Mouse (Mus musculus) myocyte (in vitro differentiated cells): Measurements from ENCODE around the gene Olfr342.

ENCODE experiments used
- E2F4 ChIP-seq: IDR thresholded peaks from one replicate; pipeline ENCODE4 v1.6.1; 2011; ENCODE audit warnings: mild to moderate bottlenecking, control low read depth, moderate library complexity; ENCODE audit not compliant: insufficient read depth
- MYOG ChIP-seq, 3 experiments: IDR thresholded peaks; one replicate each; pipeline ENCODE4 v1.6.1; 2011; ENCODE audit warnings: control low read depth in 2 of 3, low read depth in 2 of 3, mild to moderate bottlenecking in 2 of 3; ENCODE audit not compliant: insufficient read length in 2 of 3, control insufficient read depth in 1 of 3, insufficient read depth in 1 of 3
- POLR2A ChIP-seq: IDR thresholded peaks from one replicate; pipeline ENCODE4 v1.6.1; 2011; ENCODE audit warnings: low read depth, mild to moderate bottlenecking, control low read depth, moderate library complexity; ENCODE audit not compliant: insufficient read length
- REST ChIP-seq: IDR thresholded peaks from one replicate; pipeline ENCODE4 v1.6.1; 2011; ENCODE audit warnings: mild to moderate bottlenecking, control low read depth, moderate library complexity; ENCODE audit not compliant: insufficient read depth, insufficient read length
- SRF ChIP-seq: IDR thresholded peaks from one replicate; pipeline ENCODE4 v1.6.1; 2011; ENCODE audit warnings: low read depth; ENCODE audit not compliant: control insufficient read depth, insufficient read length
- USF1 ChIP-seq: IDR thresholded peaks from one replicate; pipeline ENCODE4 v1.6.1; 2011; ENCODE audit warnings: low read depth, mild to moderate bottlenecking, control low read depth, moderate library complexity

GRCm38 (mm10) chr2:36567845-36568244 is 43.0 kb downstream of the Olfr342 start:
- TF ChIP-seq SRF (no peak), POLR2A (no peak), E2F4 (no peak), USF1 (no peak), MYOG (IDR thresholded peaks at IDR 0.05; ENCODE audit: control insufficient read depth in 1 of 3, insufficient read depth in 1 of 3, insufficient read length in 2 of 3, low read depth in 2 of 3) (no peak), REST (no peak)
